In the genomic region with DNA sequence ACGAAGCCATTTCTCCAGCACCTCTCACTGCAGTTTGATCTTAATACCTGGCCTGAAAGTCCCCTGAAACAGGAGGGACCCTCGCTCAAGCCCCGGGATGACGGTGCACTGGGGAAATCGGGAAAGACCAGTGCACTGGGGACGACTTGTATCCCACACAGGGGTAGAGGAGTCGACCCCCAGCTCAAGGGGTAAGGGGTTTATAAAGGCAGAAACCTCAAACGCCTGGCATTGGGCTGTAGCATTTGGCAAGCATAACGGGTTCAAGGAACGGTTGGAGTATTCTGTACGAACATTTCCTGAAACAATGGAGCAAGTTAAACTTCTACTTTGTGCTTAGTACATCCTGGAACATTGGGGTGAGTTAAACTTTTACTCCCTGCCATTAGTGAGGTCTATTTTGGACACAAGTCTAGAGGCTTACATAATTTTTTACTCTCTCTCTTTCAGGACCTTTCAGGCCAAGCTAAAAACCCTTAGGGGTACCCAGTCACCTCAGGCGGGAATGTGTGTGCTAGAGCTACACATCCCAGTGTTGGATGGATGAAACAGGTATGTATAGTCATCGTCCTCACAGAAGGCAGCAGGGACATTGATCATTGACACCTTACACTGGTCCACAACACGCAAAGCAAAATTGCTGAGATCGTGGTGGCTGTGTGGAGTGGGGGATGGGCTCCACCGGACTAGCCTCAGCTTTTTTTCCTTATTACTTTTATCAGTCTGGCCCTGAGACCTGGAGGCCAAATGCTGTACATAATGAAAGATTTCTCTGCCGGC, we compare ENCODE assay signal across 17 mouse cellular contexts. TPM values are rescaled to one million over a fixed set of nuclear protein-coding genes. Genes with fewer than 3 reads are reported as not detected.
DNase-seq lines count a peak whose midpoint lies in the region; ATAC-seq and TF ChIP-seq lines count a peak whose summit lies in the region.
"Had no signal": no experiment of that assay in that cellular context is flagged by ENCODE, and none has a peak within 500 bp of the region (broad histone marks: within the 10 kb centered on the region; RNA-seq: fewer than 3 reads in every experiment).

No protein-coding gene starts in this region.

- TF ChIP-seq CTCF in kidney, adult 2 months (conservative IDR thresholded peaks at IDR 0.05; ENCODE audit: insufficient read depth, insufficient read length, low read depth, low read length): no peak
- no peak for TF ChIP-seq CTCF in layer of hippocampus, adult 2 months (conservative IDR thresholded peaks at IDR 0.05)

- no peaks in the 10 kb centered on the region for H3K9me3 ChIP-seq in neural tube, embryonic 11.5 days (ENCODE audit: control insufficient read depth, low read length)
- H3K9me3 ChIP-seq in limb, embryonic 10.5 days (replicated peaks): no peaks in the 10 kb centered on the region
- H3K9me3 ChIP-seq: G1E; limb, embryonic 15.5 days; lung, embryonic 15.5 days had no signal

- no peaks in the 10 kb centered on the region for H3K27me3 ChIP-seq in neural tube, embryonic 11.5 days (ENCODE audit: control insufficient read depth, insufficient read depth, low read length)
- H3K27me3 ChIP-seq in kidney, adult 2 months (replicated peaks; ENCODE audit: control insufficient read depth, insufficient read depth, low read length): no peaks in the 10 kb centered on the region
- H3K27me3 ChIP-seq in limb, embryonic 10.5 days (ENCODE audit: low read depth, poor library complexity, severe bottlenecking): no peaks in the 10 kb centered on the region
- H3K27me3 ChIP-seq: limb, embryonic 15.5 days; lung, embryonic 15.5 days had no signal

- intact Hi-C loops in heart, postnatal 14 days (cut with DNase I): no loop called here

- peaks cover 19% of the 10 kb centered on the region for H3K4me1 ChIP-seq in neural tube, embryonic 11.5 days (ENCODE audit: control insufficient read depth, insufficient read depth, low read length)
- H3K4me1 ChIP-seq in kidney, adult 2 months (ENCODE audit: control insufficient read depth, insufficient read depth, low read length): peaks cover 17% of the 10 kb centered on the region; the same call in 1 of the 2 replicates
- peaks cover 57% of the 10 kb centered on the region for H3K4me1 ChIP-seq in limb, embryonic 10.5 days
- H3K4me1 ChIP-seq: lung, embryonic 15.5 days had no signal

- H3K9ac ChIP-seq in neural tube, embryonic 11.5 days (ENCODE audit: low read length): no peak overlapping the region
- H3K9ac ChIP-seq: limb, embryonic 15.5 days; lung, embryonic 15.5 days had no signal

- ATAC-seq in neural tube, embryonic 11.5 days (ENCODE audit: insufficient read depth, low FRiP score, low TSS enrichment): peak; percentile 62

- H3K4me3 ChIP-seq in neural tube, embryonic 11.5 days (ENCODE audit: low read depth, low read length): no peak overlapping the region
- H3K4me3 ChIP-seq in kidney, adult 2 months (ENCODE audit: insufficient read depth, low read depth, low read length): peak overlapping the region; percentile 19; the same call in 1 of the 2 replicates
- H3K4me3 ChIP-seq in limb, embryonic 10.5 days: no peak overlapping the region
- no peak overlapping the region for H3K4me3 ChIP-seq in layer of hippocampus, adult 2 months
- H3K4me3 ChIP-seq: limb, embryonic 15.5 days; lung, embryonic 15.5 days had no signal

- TF ChIP-seq POLR2A in kidney, adult 2 months (IDR thresholded peaks at IDR 0.05; ENCODE audit: low read depth, low read length): no peak

- no peaks in the 10 kb centered on the region for H3K36me3 ChIP-seq in neural tube, embryonic 11.5 days (ENCODE audit: control insufficient read depth, insufficient read depth, low read length)
- no peaks in the 10 kb centered on the region for H3K36me3 ChIP-seq in kidney, adult 2 months (ENCODE audit: control insufficient read depth, insufficient read depth, low read length)
- H3K36me3 ChIP-seq in limb, embryonic 10.5 days: no peaks in the 10 kb centered on the region
- H3K36me3 ChIP-seq: G1E; limb, embryonic 15.5 days; lung, embryonic 15.5 days had no signal

- peak overlapping the region; percentile 1; the same call in 1 of the 2 replicates for H3K4me2 ChIP-seq in neural tube, embryonic 11.5 days (ENCODE audit: low read depth)
- H3K4me2 ChIP-seq: limb, embryonic 15.5 days; lung, embryonic 15.5 days had no signal

- 56% methylated on average over 17 of the region's 17 CpGs for WGBS in neural tube, embryonic 11.5 days
- 42% methylated on average over 17 of the region's 17 CpGs for WGBS in kidney, adult 2 months
- WGBS in limb, embryonic 10.5 days: 70% methylated on average over 17 of the region's 17 CpGs

- DNase-seq in neural tube, embryonic 11.5 days (ENCODE audit: low spot score): no peak
- no peak for DNase-seq in neural tube, embryonic 10.5 days (ENCODE audit: extremely low spot score, low spot score)
- peak; percentile 88 for DNase-seq in kidney, adult 2 months
- DNase-seq in limb, embryonic 10.5 days (ENCODE audit: low spot score): no peak
- no peak for DNase-seq in natural killer cell, adult 2 months (ENCODE audit: low spot score in 2 of 2)
- DNase-seq in heart, adult 18-20 months: no peak
- no peak for DNase-seq in layer of hippocampus, adult 2 months (ENCODE audit: low spot score in 2 of 2)
- no peak for DNase-seq in heart, postnatal 14 days
- DNase-seq: B cell, adult 2 months; cerebellum, postnatal 14 days; gastrocnemius, postnatal 10 days had no signal

- H3K27ac ChIP-seq in neural tube, embryonic 11.5 days (ENCODE audit: low read depth, low read length): peak overlapping the region; percentile 84
- peak overlapping the region; percentile 93 for H3K27ac ChIP-seq in kidney, adult 2 months (ENCODE audit: insufficient read depth, low read depth, low read length)
- 0 out of 2 replicates have a peak overlapping the region, but pooled peaks have one; percentile 36 for H3K27ac ChIP-seq in limb, embryonic 10.5 days
- no peak overlapping the region for H3K27ac ChIP-seq in layer of hippocampus, adult 2 months
- H3K27ac ChIP-seq: limb, embryonic 15.5 days; lung, embryonic 15.5 days had no signal

RNA-seq across cellular contexts. Expression of a gene that starts 52.5 kb away (rescaled TPM):
- polyA plus RNA-seq in neural tube, embryonic 11.5 days (2014; fragmentation: Nextera tagmentation; extraction: Ambion mirVana): not detected in 2 replicates
- 0.27 and 0.69 TPM in 2 replicates for polyA plus RNA-seq in kidney, adult 2 months (2012; rRNA removed)
- polyA plus RNA-seq in limb, embryonic 10.5 days (2016; fragmentation: Nextera tagmentation; extraction: Ambion mirVana): not detected in 2 replicates
- not detected for total RNA-seq in heart, adult 18-20 months (2021)
- total RNA-seq in layer of hippocampus, adult 2 months (2021): not detected
- not detected for total RNA-seq in heart, postnatal 14 days (2021)
- total RNA-seq: gastrocnemius, postnatal 10 days had no signal
- polyA plus RNA-seq: G1E; heart, embryonic 14.5 days; intestine, embryonic 14.5 days; limb, embryonic 15.5 days; lung, embryonic 15.5 days; thymus, postnatal 0 days had no signal
